Mouse (Mus musculus) gastrocnemius, postnatal 25 days (tissue): ENCODE measurements around the gene Slc8a3. TPM values are rescaled to one million over a fixed set of nuclear protein-coding genes. Genes with fewer than 3 reads are reported as not detected.

Source experiments
- DNase-seq: peaks from one replicate; pipeline ENCODE4 v3.0.0; 2022
- total RNA-seq, 2 experiments: library from RNA; stranded (reverse); gene quantifications; 1 replicate in 1 of 2; 2 replicates in 1 of 2; pipeline ENCODE4 v1.2.3; 2021

Gene Slc8a3
- total RNA-seq, 2 experiments from 2014 or later = 14.3 to 24.0 TPM

DNA sequence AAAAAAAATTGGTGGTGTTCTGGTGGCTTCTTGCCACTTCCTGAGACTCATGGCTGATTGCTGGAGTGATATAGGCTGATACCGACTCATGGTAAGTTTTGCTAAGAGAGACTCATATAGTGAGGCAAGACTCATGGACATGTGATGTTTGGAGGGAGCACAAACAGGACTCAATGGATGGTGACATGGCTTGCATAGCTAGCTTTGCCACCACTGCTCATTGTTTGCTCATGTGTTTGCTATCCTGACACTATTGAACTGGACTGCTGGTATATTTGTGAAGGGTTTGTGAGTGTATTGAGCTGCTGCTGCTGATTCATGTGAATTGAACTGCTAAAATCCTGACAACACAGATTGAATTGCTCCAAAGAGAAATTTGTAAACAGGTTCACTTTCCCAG, 95.8 kb downstream of the Slc8a3 start:
- DNase-seq = no peak

DNA sequence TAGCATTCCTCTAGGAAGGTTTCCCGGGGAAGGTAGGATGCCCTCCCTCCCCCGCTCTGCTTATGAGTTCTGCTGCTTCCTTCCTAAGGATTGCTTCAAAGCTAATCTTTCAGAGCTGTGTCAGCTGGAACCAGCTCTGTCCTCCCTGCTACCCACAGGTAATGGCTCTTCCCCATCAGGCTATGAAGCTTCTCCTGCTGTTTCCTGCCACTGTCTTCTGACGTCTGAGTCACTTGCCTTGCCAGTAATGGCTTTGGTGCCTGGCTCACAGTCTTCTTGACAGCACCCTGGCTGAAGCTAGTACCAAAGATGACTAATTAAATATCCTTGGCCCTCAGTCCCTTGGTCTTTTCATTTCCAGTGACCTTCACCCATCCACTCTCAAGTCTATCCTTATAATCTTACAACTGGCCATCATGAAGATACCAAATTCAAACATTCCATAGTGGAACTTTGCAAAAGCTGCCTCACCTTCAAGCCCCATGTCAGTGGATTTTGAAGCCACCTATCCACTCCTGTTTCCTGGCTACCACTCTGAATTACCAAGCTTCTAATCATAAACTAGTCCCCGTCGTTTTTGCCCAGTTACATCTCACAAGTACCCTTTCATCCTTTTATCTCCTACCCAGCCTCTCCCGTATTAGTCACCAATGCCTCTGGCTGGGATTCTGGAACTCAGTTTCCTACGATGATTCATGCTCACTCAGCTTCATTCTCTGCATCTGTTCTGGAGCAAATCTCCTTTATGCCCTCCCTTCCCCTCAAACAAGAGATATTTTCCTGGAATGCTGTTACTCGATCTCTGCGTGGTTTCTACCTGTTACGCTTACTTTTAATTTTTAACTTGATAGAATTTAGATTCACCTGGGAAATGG, 97.3 kb downstream of the Slc8a3 start:
- DNase-seq = no peak

DNA sequence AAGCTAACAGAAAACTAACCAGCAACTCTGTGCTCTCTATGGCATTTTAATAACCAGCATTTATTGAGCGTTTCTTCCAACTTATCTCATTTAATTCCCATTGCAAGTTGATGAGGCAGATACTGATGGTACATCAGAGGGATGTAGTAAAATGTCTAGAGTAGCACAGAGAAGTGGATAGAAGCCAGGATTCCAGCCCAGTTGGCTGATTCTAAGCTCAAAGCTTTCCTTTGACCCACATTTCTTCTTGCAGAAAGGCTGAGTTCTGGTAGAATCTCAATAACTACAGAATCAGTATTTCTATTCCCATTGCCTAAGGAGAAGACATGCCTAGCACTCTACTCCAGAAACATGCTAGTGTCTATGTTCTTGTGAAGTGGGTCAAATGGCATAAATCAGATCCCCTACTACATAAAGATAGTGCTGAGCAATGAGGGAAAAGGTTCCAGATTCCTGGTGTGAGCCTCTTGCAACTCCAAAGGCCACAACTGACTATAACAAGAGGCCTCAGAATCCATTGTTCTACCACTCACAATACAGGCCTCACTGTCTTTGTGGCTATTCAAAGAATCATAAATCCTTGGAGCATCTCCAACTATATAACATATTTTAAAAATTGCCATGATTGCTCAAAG, 99.1 kb downstream of the Slc8a3 start:
- no peak for DNase-seq

DNA sequence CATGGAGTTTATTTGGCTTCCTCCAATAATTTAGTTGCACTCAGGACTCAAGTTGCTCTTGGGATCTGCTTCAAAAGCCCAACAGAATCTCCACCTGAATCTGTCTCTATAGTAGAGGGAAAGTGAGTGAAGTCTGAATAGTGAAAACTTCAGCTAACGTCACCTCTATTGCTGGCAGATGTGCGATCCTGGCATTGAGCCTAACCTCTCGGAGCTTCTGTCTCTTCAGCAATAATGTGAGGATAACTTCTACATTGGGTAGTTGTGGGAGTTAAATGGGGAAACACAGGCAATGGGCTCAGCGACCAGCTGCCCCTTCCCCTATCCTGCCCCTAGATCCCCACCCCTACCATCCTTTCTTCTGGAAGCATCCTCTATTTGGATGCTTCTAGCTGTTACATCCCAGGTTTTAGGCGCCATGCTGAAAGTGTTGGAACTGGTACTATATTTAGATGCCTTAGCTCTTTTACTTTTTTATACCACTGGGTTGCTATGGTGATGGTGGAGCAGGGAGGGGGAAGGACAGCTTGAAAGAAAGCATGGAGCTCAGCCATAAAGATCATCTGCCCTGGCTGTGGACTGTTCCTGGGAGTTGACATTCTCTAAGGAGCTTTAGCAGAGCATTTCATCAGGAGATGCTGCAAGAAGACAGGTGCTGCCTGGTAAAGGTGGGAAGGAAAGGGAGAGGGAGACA, 105.1 kb downstream of the Slc8a3 start:
- no peak for DNase-seq

DNA sequence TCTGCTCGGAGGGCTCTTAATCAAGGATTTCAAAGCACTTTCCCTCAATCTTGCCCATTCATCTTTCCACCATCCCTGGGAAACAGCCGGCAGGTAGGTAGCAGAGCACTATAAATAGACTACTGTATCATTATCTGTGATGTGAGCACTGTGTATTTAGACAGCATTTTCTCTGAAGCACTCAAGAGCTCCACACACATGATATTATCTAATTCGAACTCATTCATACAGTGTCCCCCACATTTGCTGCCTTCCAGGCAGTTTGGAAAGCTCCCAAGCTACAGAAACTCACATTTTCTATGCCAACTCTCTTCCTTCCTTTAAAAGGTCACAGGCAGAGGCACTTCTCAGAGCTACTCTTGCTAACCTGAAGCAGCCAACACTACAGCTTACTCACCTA, 106.4 kb downstream of the Slc8a3 start:
- no peak for DNase-seq

DNA sequence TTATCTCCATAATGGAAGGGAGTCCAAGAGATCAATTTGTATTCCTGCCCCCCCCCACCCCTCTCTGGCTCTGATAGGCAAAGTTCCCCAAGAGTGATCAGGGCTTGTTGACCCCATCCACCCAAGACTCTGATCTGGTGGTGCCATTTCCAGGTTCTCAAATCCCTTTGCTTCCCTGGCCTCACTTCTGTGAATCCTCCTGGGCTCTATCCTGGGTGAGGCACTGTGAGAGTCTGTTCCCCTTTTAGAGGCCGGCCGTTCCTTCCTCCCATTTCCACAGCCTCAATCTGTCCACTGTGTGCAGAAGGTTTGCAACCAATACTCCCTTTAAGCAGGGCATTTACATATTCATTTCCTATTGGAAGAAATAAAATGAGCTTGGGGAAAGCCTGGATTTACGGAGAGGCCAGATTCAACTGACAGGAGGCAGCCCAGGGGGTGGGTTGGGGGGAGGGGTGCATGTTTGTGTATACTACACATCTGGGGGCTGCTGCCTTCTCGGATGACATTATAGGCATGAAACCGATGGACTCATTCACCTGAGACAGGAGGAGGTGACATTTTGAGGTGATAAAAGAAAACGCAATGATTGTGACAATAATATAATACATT, 106.9 kb downstream of the Slc8a3 start:
- DNase-seq = no peak

DNA sequence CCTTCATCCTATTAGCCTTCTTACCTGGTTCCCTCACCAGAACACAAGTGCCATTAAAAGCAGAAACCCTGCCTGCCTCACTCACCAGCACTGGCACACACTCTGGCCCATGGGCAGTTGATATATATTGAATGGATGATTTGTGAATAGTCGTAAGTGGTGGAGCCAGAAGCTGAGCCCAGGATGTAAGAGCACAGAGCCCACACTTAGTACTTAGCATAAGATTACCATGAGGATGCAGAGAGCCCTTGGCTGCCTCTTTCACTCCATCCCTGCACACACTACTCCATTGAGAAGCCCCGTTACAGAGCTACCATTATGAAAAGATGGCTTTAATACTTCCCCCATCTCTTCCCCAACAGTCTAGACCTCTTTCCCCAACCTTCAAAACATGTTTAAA, 108.1 kb downstream of the Slc8a3 start:
- no peak for DNase-seq

DNA sequence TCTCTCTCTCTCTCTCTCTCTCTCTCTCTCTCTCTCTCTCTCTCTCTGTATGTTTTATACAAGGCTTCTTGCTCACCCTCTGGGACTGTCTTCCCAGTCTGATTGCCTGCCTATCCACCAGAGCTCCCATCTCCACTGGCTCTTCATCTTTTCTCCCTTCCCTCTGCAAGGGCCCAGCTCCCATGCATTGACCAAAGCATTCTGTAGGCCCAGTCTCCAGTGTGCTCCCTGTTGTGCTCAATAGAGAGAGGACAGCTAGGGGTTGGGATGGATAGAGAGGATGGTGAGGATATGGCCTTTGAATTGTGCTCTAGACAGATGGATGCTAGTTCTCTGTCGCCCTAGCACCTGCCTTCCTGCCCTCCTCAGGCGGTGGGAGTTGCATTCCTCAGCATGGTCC, 109.7 kb downstream of the Slc8a3 start:
- DNase-seq = no peak

DNA sequence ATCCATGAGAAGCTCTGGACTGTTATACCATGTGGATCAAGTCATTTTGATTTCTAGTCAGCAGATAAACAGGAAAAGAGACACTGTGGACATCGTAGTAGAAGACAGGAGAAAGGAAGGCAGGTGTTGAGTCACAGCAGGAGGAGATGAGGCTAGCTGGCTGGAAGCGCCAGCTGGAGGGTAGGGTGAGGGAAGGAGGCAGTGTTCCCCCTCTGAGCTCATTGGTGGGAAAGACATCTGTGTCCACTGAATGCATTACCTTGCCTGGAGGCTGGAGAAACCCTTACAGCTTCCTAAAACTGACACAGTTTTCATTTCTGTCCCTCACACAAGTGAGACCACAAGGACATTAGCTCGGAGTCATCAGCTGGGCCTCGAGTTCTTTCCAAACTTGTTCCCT, 113.6 kb downstream of the Slc8a3 start:
- DNase-seq = no peak

DNA sequence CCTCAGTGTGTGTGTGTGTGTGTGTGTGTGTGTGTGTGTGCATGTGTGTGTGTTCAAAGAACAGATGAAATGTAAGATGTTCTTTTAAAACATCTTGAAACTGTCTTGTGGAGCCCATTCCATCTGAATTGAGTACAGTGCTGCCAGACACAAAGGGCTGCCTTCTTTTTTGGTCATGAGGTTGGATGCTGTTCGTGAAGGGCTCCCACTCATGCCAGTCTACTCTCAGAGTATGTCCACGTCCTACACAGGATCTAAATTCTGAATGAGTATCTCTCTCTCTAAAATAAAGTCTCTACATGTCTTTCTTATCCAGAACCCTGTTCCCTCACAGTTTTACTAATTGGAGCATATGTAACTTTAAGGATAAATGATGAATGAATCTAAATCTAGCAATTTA, 124.4 kb downstream of the Slc8a3 start:
- DNase-seq = no peak

DNA sequence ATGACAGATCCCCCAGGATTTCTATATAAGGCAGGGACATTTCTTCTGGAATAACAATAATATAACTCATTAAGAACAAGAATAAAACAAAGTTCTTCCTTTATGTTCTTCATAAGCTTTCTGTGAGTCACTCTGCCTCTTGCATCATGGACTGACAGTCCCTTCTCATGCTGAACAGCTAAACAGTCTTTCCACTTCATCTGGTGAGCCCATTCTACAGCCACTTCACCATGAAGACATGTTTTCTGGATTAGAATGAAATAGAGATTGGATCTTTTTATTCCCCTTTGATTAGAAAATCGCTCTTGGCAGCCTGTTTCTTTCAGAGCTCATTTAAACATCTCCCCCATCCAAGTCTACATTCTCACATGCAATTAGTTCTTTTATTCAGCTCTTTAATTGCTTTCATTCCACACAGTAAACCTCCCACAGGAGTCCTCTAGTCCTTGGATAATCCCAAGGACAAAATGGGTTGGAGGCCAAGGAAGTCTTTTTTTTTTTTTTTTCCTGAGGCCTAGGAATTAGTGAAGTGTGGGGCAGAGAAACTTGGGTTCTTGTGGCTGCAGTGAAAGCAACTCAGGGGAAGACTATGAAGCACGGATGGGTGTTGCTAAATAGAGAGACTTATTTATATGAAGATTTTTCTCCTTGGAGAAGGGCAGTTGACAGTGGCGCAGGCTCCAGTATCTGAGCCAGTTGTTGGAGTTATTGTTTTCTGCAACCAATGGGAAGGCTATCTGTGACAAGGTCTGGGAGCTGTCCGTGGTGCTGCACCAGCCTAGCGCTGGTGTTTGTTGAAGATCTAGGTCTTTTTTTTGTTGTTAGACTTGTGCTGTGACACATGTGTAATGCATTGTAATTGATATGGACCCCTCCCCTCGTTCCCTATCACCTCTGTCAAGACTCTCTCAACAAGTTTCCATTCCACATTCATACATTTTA, 127.1 kb downstream of the Slc8a3 start:
- DNase-seq = no peak

DNA sequence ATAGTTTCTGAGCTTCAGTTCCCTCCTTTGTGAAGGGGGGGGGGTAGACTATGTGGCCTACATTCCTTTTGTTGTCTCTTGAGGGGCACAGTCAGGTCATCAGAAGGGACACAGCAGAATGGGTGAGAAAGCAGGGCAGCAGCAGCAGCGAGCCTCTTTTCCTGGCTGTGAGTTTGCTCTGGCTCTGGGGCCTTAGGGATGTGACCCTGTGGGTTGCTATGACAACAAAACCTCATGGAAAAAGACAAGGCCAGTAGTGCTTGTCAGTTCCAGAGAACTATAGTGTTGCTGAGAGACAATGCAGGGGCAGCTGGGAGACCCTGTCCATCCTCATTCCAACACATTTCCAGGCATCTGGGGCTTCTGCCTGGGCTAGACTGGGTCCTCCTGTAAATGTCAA, 129.8 kb downstream of the Slc8a3 start:
- no peak for DNase-seq

DNA sequence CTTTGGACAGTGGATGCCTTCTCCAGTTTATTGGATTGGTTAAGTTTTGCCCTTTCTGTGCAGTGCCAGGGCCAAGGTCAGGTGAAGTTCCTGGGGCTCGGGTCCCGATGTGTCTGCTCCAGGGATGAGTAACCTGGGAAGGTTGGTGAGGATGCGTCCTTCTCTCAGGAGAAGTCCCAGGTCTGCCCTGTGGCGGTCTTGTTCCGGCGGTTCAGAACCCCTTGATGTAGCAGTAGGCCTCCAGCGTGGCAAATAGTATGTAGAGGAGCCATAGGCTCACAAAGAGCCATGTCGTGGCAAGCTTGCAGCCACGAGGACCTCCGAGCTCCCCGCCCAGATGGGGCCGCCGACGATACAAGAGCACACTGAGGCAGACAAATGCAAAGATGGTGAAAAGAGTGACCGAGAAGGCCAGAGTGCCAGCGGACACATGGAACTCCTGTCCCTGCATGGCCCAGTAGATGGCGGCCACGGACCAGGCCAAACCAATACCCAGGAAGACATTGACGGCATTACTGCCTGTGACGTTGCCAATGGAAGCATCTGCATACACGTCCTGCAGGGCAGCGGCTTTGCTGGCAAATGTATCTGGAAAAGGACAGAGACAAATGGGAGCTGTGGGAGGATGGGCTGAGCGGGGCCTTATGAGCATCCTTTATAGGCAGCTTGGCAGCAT, 133.6 kb downstream of the Slc8a3 start:
- DNase-seq = peak; percentile 34

DNA sequence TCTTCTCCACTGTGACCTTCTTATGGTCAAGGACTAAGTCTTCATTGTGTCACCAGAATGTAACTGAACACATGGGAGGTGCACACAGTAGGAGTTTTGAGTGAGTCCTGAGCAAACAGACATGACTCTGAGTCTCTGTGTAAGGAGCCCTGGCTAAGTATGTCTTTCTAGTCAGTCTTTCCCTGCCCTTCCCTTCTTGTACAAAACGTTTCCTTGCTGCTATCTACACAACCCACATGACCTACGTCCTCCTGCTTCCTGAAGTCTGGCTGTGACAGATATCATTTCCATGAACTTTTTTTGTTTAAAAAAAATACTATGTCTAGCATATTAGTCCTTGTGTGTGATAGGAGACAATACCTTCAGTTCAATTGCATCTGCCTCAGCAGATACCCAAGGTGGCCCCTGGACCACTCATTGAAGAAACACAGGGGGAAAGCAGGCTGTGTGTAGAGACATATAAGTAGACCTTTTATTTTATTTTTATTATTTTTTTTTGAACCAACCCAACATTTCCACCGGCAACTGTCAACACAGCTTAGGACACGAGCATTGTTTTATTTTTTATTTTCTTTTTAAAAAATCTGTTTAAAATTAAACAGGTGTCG, 135.4 kb downstream of the Slc8a3 start:
- no peak for DNase-seq

DNA sequence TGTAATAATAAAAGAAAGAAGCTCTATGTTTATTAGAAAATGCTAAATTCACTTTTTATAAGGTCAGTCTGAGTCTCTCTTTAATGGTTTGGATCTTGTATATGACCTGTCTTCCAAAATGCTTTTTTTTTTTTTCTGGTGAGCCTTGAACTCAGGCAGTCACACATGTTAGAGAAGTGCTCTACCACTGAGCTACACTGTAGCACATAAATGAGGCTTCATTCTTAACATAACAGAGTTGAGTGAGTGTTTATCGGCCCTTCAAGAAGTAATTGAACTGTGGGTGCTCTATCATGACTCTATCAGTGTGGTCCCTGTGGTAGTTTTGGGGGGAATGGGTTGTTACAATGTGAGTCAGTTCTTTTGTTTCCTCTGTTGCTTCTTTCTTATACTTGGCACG, 139.0 kb downstream of the Slc8a3 start:
- DNase-seq = no peak

DNA sequence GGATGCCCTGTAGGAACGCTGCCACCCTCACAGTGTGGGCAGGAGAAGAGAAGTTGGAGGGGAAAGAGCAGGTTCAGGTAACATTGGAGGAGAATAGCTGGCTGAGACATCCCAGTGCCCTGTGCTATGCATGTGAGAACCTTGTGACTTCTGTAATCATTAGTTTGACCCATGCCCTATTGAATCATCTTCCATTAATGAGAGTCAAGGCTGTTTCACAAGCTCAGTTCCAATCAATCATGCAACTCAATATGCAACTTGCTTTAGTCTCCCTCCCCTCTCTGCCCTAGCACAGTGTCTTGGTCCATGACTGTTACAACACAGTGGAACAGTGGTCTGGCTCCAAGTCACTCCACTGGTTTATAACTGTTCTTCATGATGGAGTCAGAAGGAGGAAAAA, 143.3 kb downstream of the Slc8a3 start:
- DNase-seq = no peak

DNA sequence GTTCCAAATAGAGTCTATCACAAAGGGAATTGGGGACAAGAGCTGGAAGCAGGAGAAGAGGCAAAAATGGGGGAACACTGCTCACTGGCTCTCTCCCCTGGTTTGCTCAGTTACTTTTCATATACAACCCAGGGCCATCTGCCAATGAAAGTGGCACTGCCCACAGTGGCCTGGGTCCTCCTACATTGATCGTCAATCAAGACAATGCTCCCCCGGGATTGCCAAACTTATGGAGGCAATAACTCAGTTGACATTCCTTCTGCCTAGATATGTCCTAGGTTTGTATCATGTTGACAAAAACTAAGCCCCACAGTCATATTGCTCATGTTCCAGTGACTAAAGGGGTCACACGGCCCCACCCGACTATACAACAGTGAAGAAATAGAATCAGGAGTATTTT, 144.0 kb downstream of the Slc8a3 start:
- DNase-seq = no peak

DNA sequence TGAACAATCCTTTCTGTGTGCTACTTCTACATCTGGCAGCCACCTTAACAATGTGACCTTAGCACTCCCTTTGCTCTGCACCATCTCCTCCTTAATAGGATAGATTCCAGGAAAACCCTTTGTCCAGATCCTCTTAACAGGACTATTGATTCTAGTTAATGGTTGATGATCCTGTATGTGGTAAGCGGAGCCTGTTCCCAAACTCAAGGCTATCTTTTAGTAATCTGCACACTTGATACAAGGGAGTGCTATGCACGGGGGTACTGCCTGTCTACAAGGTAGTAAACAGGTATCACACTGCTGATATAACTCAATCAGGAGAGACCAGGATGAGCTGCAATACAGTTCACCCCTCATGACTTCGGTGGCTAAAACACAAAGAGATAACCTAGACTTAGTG, 144.6 kb downstream of the Slc8a3 start:
- no peak for DNase-seq

DNA sequence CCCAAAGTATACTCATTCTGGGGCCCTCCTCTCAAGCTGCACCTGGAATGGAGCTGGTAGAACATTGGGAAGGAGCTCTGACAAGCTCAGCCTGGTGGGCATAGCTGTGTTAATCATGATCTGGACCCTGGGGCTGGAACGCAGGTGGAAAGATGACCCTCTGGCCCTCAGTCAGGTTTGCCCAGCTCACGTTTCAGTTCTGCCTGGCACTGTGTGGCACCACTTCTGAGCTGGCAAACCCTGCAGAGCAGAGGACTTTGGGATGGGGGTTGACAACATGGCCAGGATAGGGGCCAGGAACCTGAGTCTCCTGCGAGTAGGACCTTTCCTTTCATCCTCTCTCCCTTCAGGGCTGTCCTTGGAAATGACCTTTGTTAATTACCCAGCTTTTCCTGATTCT, 146.3 kb downstream of the Slc8a3 start:
- no peak for DNase-seq

DNA sequence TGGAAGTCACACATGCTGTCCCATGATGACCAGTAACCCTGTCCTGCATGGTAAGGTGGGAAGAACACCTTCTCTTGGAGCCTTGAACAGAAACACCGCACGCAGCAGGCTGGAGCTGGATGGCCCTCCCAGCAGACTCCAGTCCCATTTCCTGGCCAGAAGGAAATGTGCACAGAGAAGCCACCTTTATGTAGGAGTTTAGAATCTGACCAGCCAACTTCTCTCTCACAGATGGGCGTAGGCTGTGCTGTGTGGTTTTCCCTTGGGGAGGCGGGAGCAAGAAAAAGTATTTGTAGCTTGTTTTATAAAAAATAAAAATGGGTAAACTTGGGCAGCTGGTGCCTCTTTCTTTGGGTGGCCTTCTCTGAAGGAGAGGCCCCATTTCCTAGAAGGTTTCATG, 146.9 kb downstream of the Slc8a3 start:
- no peak for DNase-seq

DNA sequence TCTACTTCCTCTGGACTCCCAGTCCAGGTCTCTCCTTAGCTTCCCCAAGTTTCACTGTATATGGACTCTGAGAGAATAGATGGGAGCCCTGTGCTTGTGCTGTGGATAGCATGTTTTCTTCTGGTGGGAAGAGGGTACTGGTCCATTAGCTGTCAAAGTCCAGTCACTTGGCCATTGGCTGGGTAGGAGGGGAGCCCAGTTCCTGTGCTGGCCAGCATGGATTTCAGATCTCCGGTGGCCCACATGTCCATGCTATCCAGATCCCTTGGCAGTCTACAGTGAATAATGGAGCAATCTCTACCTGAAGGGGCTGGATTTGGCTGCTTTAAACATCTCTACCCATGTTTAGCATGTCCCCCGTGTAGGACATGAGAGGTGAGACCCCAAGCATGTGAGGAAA, 148.0 kb downstream of the Slc8a3 start:
- no peak for DNase-seq
